Mouse (Mus musculus) neural tube, embryonic 15.5 days (tissue): Measurements from ENCODE around the gene Tmem59l. TPM values are rescaled to one million over a fixed set of nuclear protein-coding genes. Genes with fewer than 3 reads are reported as not detected.
"Not testable (repeated sequence)": the region's sequence is repeated elsewhere in the genome, so short reads cannot be mapped to it uniquely, and the experiment has no call there.

Experiments
- ATAC-seq: fragments of 200-750 bp; cut with Nextera tagmentation; 2 replicates; pipeline ENCODE4 v1.8.0; 2017; ENCODE audit warnings: mild to moderate bottlenecking, moderate TSS enrichment, moderate library complexity; ENCODE audit not compliant: low FRiP score
- H3K27ac ChIP-seq: fragments of 300-500 bp; sonication (generic); replicated peaks from 2 replicates; pipeline ENCODE4 v1.5.1; 2015; ENCODE audit warnings: mild to moderate bottlenecking, inconsistent platforms
- H3K27me3 ChIP-seq: fragments of 300-500 bp; sonication (generic); replicated peaks from 2 replicates; pipeline ENCODE4 v1.6.1; 2015; ENCODE audit warnings: inconsistent platforms
- H3K36me3 ChIP-seq: fragments of 300-500 bp; sonication (generic); 2 replicates; pipeline ENCODE4 v1.6.1; 2015; ENCODE audit warnings: inconsistent platforms
- H3K4me1 ChIP-seq: fragments of 300-500 bp; sonication (generic); 2 replicates; pipeline ENCODE4 v1.6.1; 2015; ENCODE audit warnings: inconsistent platforms
- H3K4me2 ChIP-seq: fragments of 300-500 bp; sonication (generic); 2 replicates; pipeline ENCODE4 v1.6.1; 2015; ENCODE audit warnings: inconsistent platforms, mild to moderate bottlenecking, moderate library complexity
- H3K4me3 ChIP-seq: fragments of 300-500 bp; sonication (generic); replicated peaks from 2 replicates; pipeline ENCODE4 v1.5.1; 2015; ENCODE audit warnings: mild to moderate bottlenecking, inconsistent platforms
- H3K9ac ChIP-seq: fragments of 300-500 bp; sonication (generic); replicated peaks from 2 replicates; pipeline ENCODE4 v1.6.1; 2015; ENCODE audit warnings: mild to moderate bottlenecking, inconsistent platforms
- H3K9me3 ChIP-seq: fragments of 300-500 bp; sonication (generic); replicated peaks from 2 replicates; pipeline ENCODE4 v1.6.1; 2016; ENCODE audit warnings: inconsistent platforms
- WGBS: fragments of 180-500 bp; shearing (Covaris S2); methylation state at CpG from one replicate; pipeline ENCODE4 v1.1.7; 2015; ENCODE audit warnings: mixed read lengths; 5-methylcytosine and 5-hydroxymethylcytosine counted together
- polyA plus RNA-seq: library from polyadenylated mRNA; unstranded; fragments of >200 nt; fragmentation: Nextera tagmentation; extraction: Ambion mirVana; gene quantifications from 2 replicates; pipeline ENCODE4 v1.2.1, GENCODE M21; 2015

The Tmem59l gene
- polyA plus RNA-seq, 1 experiment from 2014 or later, result 188 TPM

DNA sequence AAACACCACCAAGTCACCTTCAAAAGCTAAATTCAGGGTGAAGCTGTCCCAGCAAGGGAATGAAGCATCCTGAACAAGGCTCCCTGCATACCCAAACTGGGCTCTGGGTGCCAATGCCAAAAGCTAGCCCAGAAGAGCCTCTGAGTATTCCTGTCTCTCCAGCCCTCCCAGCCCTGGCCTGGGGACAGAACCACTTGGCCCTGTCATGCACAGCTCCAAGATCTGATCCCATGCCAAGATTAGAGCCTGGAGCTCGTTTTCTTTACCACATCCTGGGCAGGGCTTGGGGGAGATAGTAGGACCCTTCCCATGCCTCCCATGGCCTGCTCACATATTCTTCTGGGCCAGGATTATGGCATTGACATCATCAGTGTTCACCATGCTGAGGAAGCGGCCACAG, 32.4 kb upstream of the Tmem59l start:
- peaks cover 25% of the 10 kb centered on the region for H3K36me3 ChIP-seq
- peaks cover 17% of the 10 kb centered on the region for H3K4me1 ChIP-seq
- no peak overlapping the region for H3K9ac ChIP-seq
- no peak overlapping the region for H3K4me3 ChIP-seq
- no peaks in the 10 kb centered on the region for H3K27me3 ChIP-seq
- H3K4me2 ChIP-seq, result no peak overlapping the region
- WGBS, result 71% methylated on average over 2 of the region's 2 CpGs
- no peaks in the 10 kb centered on the region for H3K9me3 ChIP-seq
- ATAC-seq, result no peak
- H3K27ac ChIP-seq, result no peak overlapping the region

GRCm38 (mm10) chr8:70519043-70519442, 31.9 kb upstream of the Tmem59l start:
- no peak overlapping the region for H3K4me3 ChIP-seq
- no peak overlapping the region for H3K27ac ChIP-seq
- H3K27me3 ChIP-seq, result no peaks in the 10 kb centered on the region
- H3K4me1 ChIP-seq, result peaks cover 17% of the 10 kb centered on the region
- H3K4me2 ChIP-seq, result no peak overlapping the region
- WGBS, result 95% methylated on average over 6 of the region's 6 CpGs
- H3K9me3 ChIP-seq, result no peaks in the 10 kb centered on the region
- no peak for ATAC-seq
- H3K9ac ChIP-seq, result no peak overlapping the region
- H3K36me3 ChIP-seq, result peaks cover 30% of the 10 kb centered on the region

DNA sequence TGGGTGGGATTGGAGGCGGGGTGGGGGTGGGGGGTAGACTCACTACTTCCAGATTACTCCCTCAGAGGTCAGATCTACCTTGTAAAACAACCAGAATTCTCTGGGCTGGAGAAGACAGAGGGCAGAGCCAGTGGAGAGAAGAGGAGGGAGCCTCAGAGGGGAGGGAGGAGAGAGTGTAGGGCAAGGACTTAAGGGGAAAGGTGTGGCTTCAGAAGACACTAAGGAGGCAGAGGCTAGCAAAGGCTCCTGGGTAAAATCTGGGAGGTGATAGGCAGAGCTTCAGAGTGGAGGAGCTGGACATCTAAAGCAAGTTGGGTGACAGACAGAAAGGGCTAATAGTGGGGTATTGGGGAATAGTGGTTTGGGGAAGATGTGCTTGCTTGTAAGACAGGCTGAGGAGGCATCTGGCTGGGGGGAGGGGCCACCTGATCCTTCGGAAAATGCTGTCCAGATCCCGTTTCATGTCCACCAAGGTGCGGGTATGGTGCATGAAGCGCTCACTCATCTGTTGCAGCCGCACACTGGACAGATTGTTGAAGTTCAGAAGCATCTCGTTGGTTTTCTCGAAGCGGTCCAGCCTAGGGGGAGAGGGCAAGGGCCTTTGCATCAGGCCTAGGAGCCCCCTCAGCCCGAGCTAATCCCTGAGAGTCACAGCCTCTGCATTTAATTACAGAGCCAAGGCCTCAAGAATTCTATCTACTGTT, 30.9 kb upstream of the Tmem59l start:
- no peak overlapping the region for H3K27ac ChIP-seq
- H3K4me2 ChIP-seq, result no peak overlapping the region
- no peaks in the 10 kb centered on the region for H3K27me3 ChIP-seq
- H3K9ac ChIP-seq, result no peak overlapping the region
- H3K4me3 ChIP-seq, result no peak overlapping the region
- H3K9me3 ChIP-seq, result no peaks in the 10 kb centered on the region
- WGBS, result 84% methylated on average over 10 of the region's 10 CpGs
- peaks cover 9% of the 10 kb centered on the region for H3K4me1 ChIP-seq
- no peak for ATAC-seq
- peaks cover 36% of the 10 kb centered on the region for H3K36me3 ChIP-seq

DNA sequence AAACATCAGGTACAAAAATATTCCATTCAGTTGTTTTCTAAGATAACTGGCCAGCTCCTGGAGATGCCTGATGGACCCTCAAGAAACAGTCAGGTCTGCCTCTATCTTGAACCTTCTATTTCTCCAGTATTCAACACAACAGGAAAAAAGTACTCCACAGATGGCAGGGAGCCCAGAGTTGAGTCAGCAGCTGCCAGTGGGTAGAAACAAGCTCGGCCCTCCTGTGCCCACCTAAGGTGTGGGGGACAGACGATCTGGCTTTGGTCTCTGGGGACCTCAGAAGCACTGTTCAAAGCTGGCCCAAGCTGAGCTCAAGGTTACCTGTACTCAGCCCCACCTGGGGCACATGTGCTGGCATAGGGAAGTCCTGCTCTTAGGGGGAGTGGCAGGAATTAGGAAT, 26.3 kb upstream of the Tmem59l start:
- Histone ChIP-seq H3K4me2 (no peak overlapping the region), H3K4me3 (no peak overlapping the region), H3K27ac (no peak overlapping the region), H3K4me1 (peaks cover 18% of the 10 kb centered on the region), H3K27me3 (no peaks in the 10 kb centered on the region), H3K9me3 (no peaks in the 10 kb centered on the region), H3K36me3 (peaks cover 31% of the 10 kb centered on the region), H3K9ac (no peak overlapping the region)
- WGBS, result 61% methylated on average over 2 of the region's 2 CpGs
- ATAC-seq, result no peak

GRCm38 (mm10) chr8:70512253-70512903, 25.2 kb upstream of the Tmem59l start:
- no peak overlapping the region for H3K4me3 ChIP-seq
- H3K9ac ChIP-seq, result no peak overlapping the region
- H3K36me3 ChIP-seq, result peaks cover 32% of the 10 kb centered on the region
- no peaks in the 10 kb centered on the region for H3K27me3 ChIP-seq
- H3K27ac ChIP-seq, result no peak overlapping the region
- H3K9me3 ChIP-seq, result no peaks in the 10 kb centered on the region
- 97% methylated on average over 11 of the region's 11 CpGs for WGBS
- no peak for ATAC-seq
- no peak overlapping the region for H3K4me2 ChIP-seq
- peaks cover 19% of the 10 kb centered on the region for H3K4me1 ChIP-seq

GRCm38 (mm10) chr8:70511770-70512169, 24.6 kb upstream of the Tmem59l start:
- Histone ChIP-seq H3K36me3 (peaks cover 36% of the 10 kb centered on the region), H3K4me1 (peaks cover 23% of the 10 kb centered on the region), H3K27me3 (no peaks in the 10 kb centered on the region), H3K4me2 (no peak overlapping the region), H3K9me3 (no peaks in the 10 kb centered on the region), H3K4me3 (no peak overlapping the region), H3K9ac (no peak overlapping the region), H3K27ac (no peak overlapping the region)
- WGBS, result 95% methylated on average over 2 of the region's 2 CpGs
- no peak for ATAC-seq

GRCm38 (mm10) chr8:70511174-70511573, 24.0 kb upstream of the Tmem59l start:
- peak overlapping the region; percentile 95 for H3K9ac ChIP-seq
- H3K4me3 ChIP-seq, result peak overlapping the region; percentile 94
- WGBS, result 83% methylated on average over 6 of the region's 6 CpGs
- peak overlapping the region; percentile 97 for H3K27ac ChIP-seq
- H3K4me1 ChIP-seq, result peaks cover 23% of the 10 kb centered on the region
- peak overlapping the region; percentile 98 for H3K4me2 ChIP-seq
- H3K36me3 ChIP-seq, result peaks cover 30% of the 10 kb centered on the region
- not testable (repeated sequence) for H3K9me3 ChIP-seq, ATAC-seq, H3K27me3 ChIP-seq

GRCm38 (mm10) chr8:70510228-70510915, 23.2 kb upstream of the Tmem59l start, which contains the start of gene Uba52:
Gene Uba52, minus strand, starts transcription at chr8:70510801.
- ATAC-seq, result peak; percentile 87
- peaks cover 30% of the 10 kb centered on the region for H3K36me3 ChIP-seq
- peak within 1 kb of the TSS; percentile 97 for H3K27ac ChIP-seq
- peaks cover 31% of the 10 kb centered on the region for H3K4me1 ChIP-seq
- peak within 1 kb of the TSS; percentile 98 for H3K4me2 ChIP-seq
- H3K4me3 ChIP-seq, result peak within 1 kb of the TSS; percentile 94
- peak within 1 kb of the TSS; percentile 95 for H3K9ac ChIP-seq
- no peaks in the 10 kb centered on the region for H3K9me3 ChIP-seq
- H3K27me3 ChIP-seq, result no peaks in the 10 kb centered on the region
- WGBS, result 1% methylated on average over 74 of the region's 74 CpGs

DNA sequence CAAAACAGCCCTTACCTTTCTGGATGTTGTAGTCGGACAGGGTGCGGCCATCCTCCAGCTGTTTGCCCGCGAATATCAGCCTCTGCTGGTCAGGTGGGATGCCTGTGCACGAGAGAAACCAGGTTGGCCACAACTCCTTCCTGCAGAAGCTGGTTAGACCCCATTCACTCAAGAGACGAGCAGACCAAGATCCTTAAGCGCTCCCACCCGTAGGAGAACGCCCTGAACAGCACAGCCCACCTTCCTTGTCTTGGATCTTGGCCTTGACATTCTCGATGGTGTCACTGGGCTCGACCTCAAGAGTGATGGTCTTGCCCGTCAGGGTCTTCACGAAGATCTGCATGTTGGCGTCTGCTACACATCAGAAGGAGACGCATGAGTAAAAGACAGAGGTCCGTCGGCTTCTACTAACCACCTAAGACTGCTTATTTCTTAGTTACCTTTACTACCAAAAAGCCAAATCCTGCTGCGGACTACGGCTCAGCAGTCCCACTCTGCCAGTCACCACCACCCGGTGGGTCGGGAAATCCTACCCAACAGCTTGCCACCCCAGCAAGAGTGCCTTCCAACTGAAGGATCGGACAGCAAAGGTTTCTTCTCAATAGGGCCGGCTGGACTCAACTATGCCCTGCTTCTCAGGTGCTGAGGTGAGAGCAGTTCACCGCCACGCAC, 22.3 kb upstream of the Tmem59l start:
- 15% methylated on average over 25 of the region's 25 CpGs for WGBS
- ATAC-seq, result no peak
- Histone ChIP-seq H3K27me3 (no peaks in the 10 kb centered on the region), H3K4me2 (peak overlapping the region; percentile 98), H3K4me1 (peaks cover 41% of the 10 kb centered on the region), H3K27ac (peak overlapping the region; percentile 97; the same call in 1 of the 2 replicates), H3K9ac (peak overlapping the region; percentile 95), H3K4me3 (peak overlapping the region; percentile 94), H3K9me3 (no peaks in the 10 kb centered on the region), H3K36me3 (peaks cover 29% of the 10 kb centered on the region)

- Histone ChIP-seq H3K4me2 (peak overlapping the region; percentile 90; the same call in 1 of the 2 replicates), H3K4me1 (peaks cover 65% of the 10 kb centered on the region), H3K27ac (peak overlapping the region; percentile 96; the same call in 1 of the 2 replicates), H3K36me3 (peaks cover 22% of the 10 kb centered on the region), H3K9ac (no peak overlapping the region; the same call in 1 of the 2 replicates), H3K9me3 (no peaks in the 10 kb centered on the region), H3K4me3 (peak overlapping the region; percentile 70), H3K27me3 (peaks cover 18% of the 10 kb centered on the region)
- no peak for ATAC-seq
- WGBS, result 64% methylated on average over 5 of the region's 5 CpGs
Measured at GRCm38 (mm10) chr8:70507027-70507393, 19.9 kb upstream of the Tmem59l start.

GRCm38 (mm10) chr8:70506328-70507026, 19.3 kb upstream of the Tmem59l start, which contains the start of gene Rex1bd:
Gene Rex1bd, minus strand, starts transcription at chr8:70506752.
- ATAC-seq, result peak; percentile 86
- Histone ChIP-seq H3K9me3 (no peaks in the 10 kb centered on the region), H3K9ac (peak within 1 kb of the TSS; percentile 87)

More at GRCm38 (mm10) chr8:70506328-70507026, 19.3 kb upstream of the Tmem59l start, which contains the start of gene Rex1bd:
- Histone ChIP-seq H3K4me2 (peak within 1 kb of the TSS; percentile 90), H3K27me3 (peaks cover 23% of the 10 kb centered on the region), H3K4me1 (peaks cover 70% of the 10 kb centered on the region), H3K27ac (peak within 1 kb of the TSS; percentile 96), H3K36me3 (peaks cover 22% of the 10 kb centered on the region), H3K4me3 (peak within 1 kb of the TSS; percentile 70)
- 2% methylated on average over 40 of the region's 40 CpGs for WGBS
